Mouse (Mus musculus): ENCODE results near the gene Exoc5. TPM values are rescaled to one million over a fixed set of nuclear protein-coding genes. Genes with fewer than 3 reads are reported as not detected.

The Exoc5 gene
- polyA plus RNA-seq, 2 experiments = 9.2 to 23.0 TPM

DNA sequence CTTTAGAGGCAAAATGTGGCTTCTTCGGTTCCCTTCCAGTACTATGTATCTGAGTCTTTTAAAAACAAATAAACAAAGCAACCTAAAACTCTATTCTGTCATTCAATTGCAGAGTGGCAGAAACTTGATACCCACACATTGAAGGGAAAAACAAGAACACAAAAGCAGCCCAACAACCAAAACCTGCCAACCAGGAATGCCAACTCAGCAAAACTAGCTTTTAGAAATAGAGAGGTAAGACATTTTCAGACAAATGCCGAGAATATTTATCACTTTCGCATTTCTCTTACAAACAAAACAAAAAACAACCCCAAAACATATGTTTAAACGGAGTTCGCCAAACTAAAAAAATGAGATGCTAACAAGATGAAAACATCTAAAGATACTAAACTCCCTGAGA is 37.5 kb downstream of the Exoc5 start:
- Histone ChIP-seq H3K4me2 (ENCODE audit: low read depth) (no peak overlapping the region), H3K36me3 (replicated peaks; ENCODE audit: control insufficient read depth, insufficient read depth, low read depth) (peaks cover 3% of the 10 kb centered on the region), H3K9me3 (ENCODE audit: control insufficient read depth, low read length) (no peaks in the 10 kb centered on the region), H3K4me3 (ENCODE audit: insufficient read depth in 1 of 2, low read depth in 2 of 2, low read length in 2 of 2) (no peak overlapping the region), H3K27me3 (ENCODE audit: control insufficient read depth, insufficient read depth, low read length) (no peaks in the 10 kb centered on the region), H3K27ac (no peak overlapping the region), H3K9ac (replicated peaks) (no peak overlapping the region), H3K4me1 (replicated peaks; ENCODE audit: control insufficient read depth in 2 of 2, insufficient read depth in 2 of 2, low read length in 1 of 2) (no peaks in the 10 kb centered on the region)
- WGBS (ENCODE audit: insufficient replicate concordance) = 86% methylated on average over 5 of the region's 5 CpGs
- ATAC-seq (ENCODE audit: insufficient read depth) = no peak
- no peak for DNase-seq (ENCODE audit: low read depth in 3 of 3, low spot score in 3 of 3)
- TF ChIP-seq EP300 (IDR thresholded peaks at IDR 0.05; ENCODE audit: low read depth) (no peak), CTCF (IDR thresholded peaks at IDR 0.05; ENCODE audit: low read depth) (no peak)

DNA sequence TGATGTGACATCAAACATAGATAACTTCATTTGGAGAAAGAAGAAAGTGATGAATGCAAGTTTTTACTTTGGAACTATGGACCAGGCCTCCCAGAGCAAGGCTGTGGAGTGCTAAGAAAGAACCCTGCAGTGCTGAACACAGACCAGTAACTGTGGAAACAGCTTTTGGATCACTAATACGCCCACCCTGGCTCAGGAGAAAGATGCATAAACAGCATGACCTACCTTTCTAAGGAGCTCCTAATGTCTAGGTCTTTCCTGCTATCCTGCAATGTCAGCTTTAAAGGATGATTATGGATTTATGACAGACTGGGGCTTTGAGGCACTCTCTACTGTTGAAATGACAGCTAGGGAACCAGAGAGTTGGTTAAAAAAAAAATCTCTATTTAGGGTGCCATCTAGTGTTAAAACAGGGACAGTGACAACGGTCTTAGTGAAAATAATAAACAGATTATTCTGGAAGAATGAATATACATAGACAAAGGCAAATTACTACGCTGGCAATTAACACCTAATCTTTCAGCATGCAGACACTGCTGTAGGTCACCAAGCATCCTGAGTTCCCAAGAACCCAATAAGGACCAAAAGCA is 38.6 kb downstream of the Exoc5 start:
- Histone ChIP-seq H3K9me3 (ENCODE audit: control insufficient read depth, low read length) (no peaks in the 10 kb centered on the region), H3K4me3 (ENCODE audit: insufficient read depth in 1 of 2, low read depth in 2 of 2, low read length in 2 of 2) (no peak overlapping the region), H3K4me2 (ENCODE audit: low read depth) (no peak overlapping the region), H3K27ac (no peak overlapping the region), H3K36me3 (replicated peaks; ENCODE audit: control insufficient read depth, insufficient read depth, low read depth) (peaks cover 3% of the 10 kb centered on the region; the same call in 1 of the 2 replicates), H3K4me1 (replicated peaks; ENCODE audit: control insufficient read depth in 2 of 2, insufficient read depth in 2 of 2, low read length in 1 of 2) (no peaks in the 10 kb centered on the region), H3K27me3 (ENCODE audit: control insufficient read depth, insufficient read depth, low read length) (no peaks in the 10 kb centered on the region), H3K9ac (replicated peaks) (no peak overlapping the region)
- ATAC-seq (ENCODE audit: insufficient read depth) (no peak), DNase-seq (ENCODE audit: low read depth in 3 of 3, low spot score in 3 of 3) (no peak)
- 71% methylated on average over 3 of the region's 3 CpGs for WGBS (ENCODE audit: insufficient replicate concordance)
- TF ChIP-seq CTCF (IDR thresholded peaks at IDR 0.05; ENCODE audit: low read depth) = peak; percentile 14; the same call in 1 of the 2 replicates
- no peak for TF ChIP-seq EP300 (IDR thresholded peaks at IDR 0.05; ENCODE audit: low read depth)

DNA sequence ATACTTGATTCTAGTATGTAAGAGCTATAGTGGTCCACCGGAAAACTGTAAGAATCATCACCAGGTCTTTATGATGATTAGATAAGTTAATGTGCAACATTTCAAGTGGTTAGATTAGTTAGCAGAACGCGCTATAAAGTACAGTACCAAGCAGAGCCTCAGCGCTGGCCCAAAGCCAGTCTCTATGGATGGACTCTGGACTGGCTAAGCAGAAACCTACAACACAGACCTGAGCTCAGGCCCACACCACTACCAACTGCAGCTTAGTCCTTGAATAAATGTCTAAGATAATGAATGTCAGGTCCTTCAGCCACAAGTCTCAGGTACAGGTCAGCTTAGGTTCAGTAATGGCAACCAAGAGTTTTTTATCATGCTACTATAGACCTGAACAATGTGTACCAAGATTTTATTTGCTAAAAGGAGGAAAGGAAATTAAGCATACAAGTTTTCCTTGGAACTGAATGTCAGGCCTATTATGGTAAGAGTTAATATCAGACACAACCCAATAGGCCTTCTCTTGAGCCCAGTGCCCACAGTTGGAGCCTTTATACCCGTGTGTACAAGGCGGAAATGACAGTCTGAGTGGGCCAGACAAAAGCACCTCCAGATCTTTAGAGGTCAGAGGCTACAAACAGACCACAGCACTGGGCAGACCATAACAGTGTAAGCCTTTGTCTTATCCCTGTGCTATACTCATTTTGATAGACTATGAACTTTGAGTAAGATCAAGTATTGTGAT is 39.2 kb downstream of the Exoc5 start:
- DNase-seq (ENCODE audit: low read depth in 3 of 3, low spot score in 3 of 3) (no peak), ATAC-seq (ENCODE audit: insufficient read depth) (no peak)
- Histone ChIP-seq H3K36me3 (replicated peaks; ENCODE audit: control insufficient read depth, insufficient read depth, low read depth) (peaks cover 3% of the 10 kb centered on the region; the same call in 1 of the 2 replicates), H3K4me3 (ENCODE audit: insufficient read depth in 1 of 2, low read depth in 2 of 2, low read length in 2 of 2) (no peak overlapping the region), H3K4me1 (replicated peaks; ENCODE audit: control insufficient read depth in 2 of 2, insufficient read depth in 2 of 2, low read length in 1 of 2) (no peaks in the 10 kb centered on the region), H3K4me2 (ENCODE audit: low read depth) (no peak overlapping the region), H3K27ac (no peak overlapping the region), H3K9me3 (ENCODE audit: control insufficient read depth, low read length) (no peaks in the 10 kb centered on the region), H3K9ac (replicated peaks) (no peak overlapping the region), H3K27me3 (ENCODE audit: control insufficient read depth, insufficient read depth, low read length) (no peaks in the 10 kb centered on the region)
- WGBS (ENCODE audit: insufficient replicate concordance) = 82% methylated on average over 6 of the region's 6 CpGs
- TF ChIP-seq EP300 (IDR thresholded peaks at IDR 0.05; ENCODE audit: low read depth) = no peak
- no peak for TF ChIP-seq CTCF (IDR thresholded peaks at IDR 0.05; ENCODE audit: low read depth)

DNA sequence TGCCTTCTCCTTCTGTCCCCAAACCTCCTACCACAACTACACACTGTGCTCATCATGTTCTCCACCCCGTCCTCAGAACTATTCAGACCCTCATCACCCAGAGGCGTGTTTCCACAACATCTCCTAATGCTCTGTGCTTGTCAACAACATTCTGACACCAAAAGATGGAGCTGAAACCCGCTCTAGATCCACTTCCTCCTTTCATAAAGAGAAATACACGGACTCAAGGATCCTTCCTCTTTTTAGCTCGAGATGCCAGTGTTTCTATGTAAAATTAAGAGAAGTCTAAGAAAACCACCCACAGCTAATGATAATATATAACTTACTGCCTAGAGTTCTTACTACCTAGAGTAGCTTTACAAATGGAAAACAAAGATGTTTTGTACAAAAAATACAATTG is 46.7 kb downstream of the Exoc5 start:
- no peak overlapping the region for H3K27ac ChIP-seq
- no peak for ATAC-seq (ENCODE audit: insufficient read depth)
- H3K9ac ChIP-seq (replicated peaks) = no peak overlapping the region
- H3K27me3 ChIP-seq (ENCODE audit: control insufficient read depth, insufficient read depth, low read length) = no peaks in the 10 kb centered on the region
- H3K4me3 ChIP-seq (ENCODE audit: insufficient read depth in 1 of 2, low read depth in 2 of 2, low read length in 2 of 2) = no peak overlapping the region
- WGBS (ENCODE audit: insufficient replicate concordance) = 36% methylated on average over 5 of the region's 5 CpGs
- no peaks in the 10 kb centered on the region for H3K4me1 ChIP-seq (replicated peaks; ENCODE audit: control insufficient read depth in 2 of 2, insufficient read depth in 2 of 2, low read length in 1 of 2)
- no peak for DNase-seq (ENCODE audit: low read depth in 3 of 3, low spot score in 3 of 3)
- peaks cover 6% of the 10 kb centered on the region for H3K36me3 ChIP-seq (replicated peaks; ENCODE audit: control insufficient read depth, insufficient read depth, low read depth)
- TF ChIP-seq CTCF (IDR thresholded peaks at IDR 0.05; ENCODE audit: low read depth) = no peak
- TF ChIP-seq EP300 (IDR thresholded peaks at IDR 0.05; ENCODE audit: low read depth) = no peak
- no peaks in the 10 kb centered on the region for H3K9me3 ChIP-seq (ENCODE audit: control insufficient read depth, low read length)
- no peak overlapping the region for H3K4me2 ChIP-seq (ENCODE audit: low read depth)

DNA sequence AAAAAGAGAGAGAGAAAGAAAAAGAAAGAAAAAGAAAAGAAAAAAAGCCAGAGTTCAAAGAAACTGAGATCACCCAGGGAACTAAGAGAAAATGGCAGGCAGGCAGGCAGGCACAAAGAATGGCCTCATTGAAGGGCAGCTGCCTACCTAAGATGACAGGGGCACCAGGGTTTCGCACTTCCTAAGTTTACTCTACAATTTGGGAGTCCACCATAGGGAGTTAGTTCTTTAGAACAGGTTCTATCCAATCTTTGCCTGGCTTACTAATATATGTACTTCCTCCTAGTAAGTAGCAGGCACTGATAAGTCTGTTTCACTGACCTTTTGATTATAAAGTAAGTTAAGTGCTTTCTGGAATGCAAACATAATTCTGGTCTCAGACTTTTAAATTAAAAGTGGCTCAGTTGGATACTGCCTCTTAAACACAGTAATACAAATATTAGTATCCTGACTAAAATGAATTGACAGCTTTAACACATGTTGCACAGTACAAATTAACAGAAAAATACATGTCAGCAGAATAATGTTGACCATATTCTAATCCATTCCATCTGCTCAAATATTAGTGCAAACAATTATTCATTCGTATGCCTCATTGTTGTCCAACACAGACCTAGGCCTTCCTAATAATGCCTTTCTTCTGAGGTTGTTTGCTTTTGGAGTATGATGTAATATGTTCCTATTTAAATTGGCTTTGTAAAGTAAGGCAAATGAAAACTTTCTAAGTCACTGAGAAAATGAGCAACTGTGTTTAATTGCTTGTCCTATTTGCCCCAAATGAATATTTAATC is 57.9 kb downstream of the Exoc5 start:
- no peaks in the 10 kb centered on the region for H3K4me1 ChIP-seq (replicated peaks; ENCODE audit: control insufficient read depth in 2 of 2, insufficient read depth in 2 of 2, low read length in 1 of 2)
- no peak overlapping the region for H3K4me3 ChIP-seq (ENCODE audit: insufficient read depth in 1 of 2, low read depth in 2 of 2, low read length in 2 of 2)
- 85% methylated on average over 2 of the region's 2 CpGs for WGBS (ENCODE audit: insufficient replicate concordance)
- no peaks in the 10 kb centered on the region for H3K36me3 ChIP-seq (replicated peaks; ENCODE audit: control insufficient read depth, insufficient read depth, low read depth)
- H3K27ac ChIP-seq = no peak overlapping the region
- H3K9ac ChIP-seq (replicated peaks) = no peak overlapping the region
- no peak overlapping the region for H3K4me2 ChIP-seq (ENCODE audit: low read depth)
- TF ChIP-seq EP300 (IDR thresholded peaks at IDR 0.05; ENCODE audit: low read depth) = no peak
- TF ChIP-seq CTCF (IDR thresholded peaks at IDR 0.05; ENCODE audit: low read depth) = no peak
- DNase-seq (ENCODE audit: low read depth in 3 of 3, low spot score in 3 of 3) (no peak), ATAC-seq (ENCODE audit: insufficient read depth) (no peak)
- no peaks in the 10 kb centered on the region for H3K9me3 ChIP-seq (ENCODE audit: control insufficient read depth, low read length)
- no peaks in the 10 kb centered on the region for H3K27me3 ChIP-seq (ENCODE audit: control insufficient read depth, insufficient read depth, low read length)

Data from liver, embryonic 14.5 days (tissue).